Mouse (Mus musculus) left cerebral cortex, adult 9 months (tissue): ENCODE results near the gene Rasa4.
"Not testable (repeated sequence)": the region's sequence is repeated elsewhere in the genome, so short reads cannot be mapped to it uniquely, and the experiment has no call there.

Source experiments
- DNase-seq, 2 experiments: peaks; one replicate each; pipeline ENCODE4 v3.0.0; 2022; ENCODE audit warnings: low spot score in 2 of 2

Gene Rasa4

GRCm38 (mm10) chr5:136109042-136109441, 25.3 kb downstream of the Rasa4 start:
- DNase-seq: no peak

DNA sequence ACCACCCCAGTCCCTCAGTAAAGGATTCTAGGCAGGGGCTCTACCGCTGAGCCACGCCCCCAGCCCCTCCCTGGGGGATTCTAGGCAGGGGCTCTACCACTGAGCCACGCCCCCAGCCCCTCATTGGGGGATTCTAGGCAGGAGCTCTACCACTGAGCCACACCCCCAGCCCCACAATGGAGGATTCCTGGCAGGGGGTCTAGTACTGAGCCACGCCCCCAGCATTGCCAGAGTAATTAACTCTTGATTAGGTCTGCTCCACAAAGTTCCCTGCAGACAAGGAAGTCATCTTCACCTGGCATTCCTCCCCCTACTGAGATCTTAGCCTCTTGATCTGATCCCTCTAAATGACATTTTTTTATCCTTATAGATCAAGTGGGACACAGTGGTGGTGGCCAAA, 29.8 kb downstream of the Rasa4 start:
- not testable (repeated sequence) for DNase-seq

DNA sequence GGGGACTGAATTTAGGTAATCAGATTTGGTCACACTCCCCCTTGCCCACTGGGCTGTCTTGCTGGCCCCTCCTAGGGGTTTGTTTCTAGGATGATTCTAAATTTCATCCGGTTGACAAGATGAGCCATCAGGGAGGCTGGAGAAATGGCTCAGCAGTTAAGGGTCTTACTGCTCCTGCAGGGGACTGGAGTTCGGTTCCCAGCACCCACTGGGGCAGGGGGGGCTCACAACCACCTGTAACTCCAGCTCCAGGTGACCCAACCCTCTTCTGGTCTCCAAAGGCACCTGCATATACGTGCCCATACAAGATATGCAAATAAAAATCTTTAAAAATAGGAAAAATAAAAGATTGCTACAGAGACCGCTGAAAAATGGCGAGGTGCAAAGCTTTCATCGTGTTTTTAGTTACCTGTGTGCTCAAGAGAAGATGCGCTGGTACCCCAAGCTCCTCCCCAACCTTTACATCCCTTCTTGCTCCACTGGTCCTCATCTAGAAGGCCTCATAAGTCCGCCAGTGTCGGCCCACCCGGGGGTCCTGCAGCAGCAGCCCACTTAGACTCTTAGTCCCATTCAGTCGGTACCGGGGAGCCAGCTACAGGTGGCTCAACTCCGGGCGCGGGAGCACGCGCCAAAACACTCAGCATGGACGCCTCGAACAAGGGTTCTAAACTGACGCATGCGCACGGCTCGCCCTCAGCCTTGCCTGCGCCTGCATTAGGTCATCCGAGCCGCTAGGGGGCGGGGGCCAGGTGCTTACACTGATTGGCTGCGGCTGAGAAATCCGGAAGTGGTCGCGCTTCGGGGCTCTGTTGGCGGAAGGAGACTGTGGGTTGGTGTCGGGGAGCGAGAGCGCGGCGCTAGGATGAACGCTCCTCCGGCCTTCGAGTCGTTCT, 32.4 kb downstream of the Rasa4 start, which contains the start of gene Polr2j:
Gene Polr2j, plus strand, starts transcription at position 741 of the 893 bp plus-strand sequence.
- DNase-seq: peak; percentile 90 to 98

- DNase-seq: no peak
These were observed 33.0 kb downstream of the Rasa4 start for GRCm38 (mm10) chr5:136116784-136117112.

DNA sequence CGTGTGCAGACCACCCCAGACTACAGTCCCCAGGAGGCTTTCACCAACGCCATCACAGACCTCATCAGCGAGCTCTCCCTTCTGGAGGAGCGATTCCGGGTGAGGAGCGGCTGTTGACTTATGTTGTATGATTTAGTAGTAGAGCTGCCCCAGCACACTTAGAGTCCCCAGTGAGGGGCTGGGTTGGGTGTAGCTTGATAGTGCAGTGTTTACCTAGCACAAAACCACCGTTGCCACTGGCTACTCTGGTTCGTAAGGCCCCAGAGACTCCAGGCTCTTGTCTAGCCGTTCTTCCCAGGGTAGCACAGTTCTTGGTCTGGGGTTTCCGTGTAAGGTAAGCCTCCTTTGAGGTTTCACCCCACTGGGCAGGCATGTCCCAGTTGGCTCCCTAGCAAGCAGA, 38.4 kb downstream of the Rasa4 start:
- no peak for DNase-seq

DNA sequence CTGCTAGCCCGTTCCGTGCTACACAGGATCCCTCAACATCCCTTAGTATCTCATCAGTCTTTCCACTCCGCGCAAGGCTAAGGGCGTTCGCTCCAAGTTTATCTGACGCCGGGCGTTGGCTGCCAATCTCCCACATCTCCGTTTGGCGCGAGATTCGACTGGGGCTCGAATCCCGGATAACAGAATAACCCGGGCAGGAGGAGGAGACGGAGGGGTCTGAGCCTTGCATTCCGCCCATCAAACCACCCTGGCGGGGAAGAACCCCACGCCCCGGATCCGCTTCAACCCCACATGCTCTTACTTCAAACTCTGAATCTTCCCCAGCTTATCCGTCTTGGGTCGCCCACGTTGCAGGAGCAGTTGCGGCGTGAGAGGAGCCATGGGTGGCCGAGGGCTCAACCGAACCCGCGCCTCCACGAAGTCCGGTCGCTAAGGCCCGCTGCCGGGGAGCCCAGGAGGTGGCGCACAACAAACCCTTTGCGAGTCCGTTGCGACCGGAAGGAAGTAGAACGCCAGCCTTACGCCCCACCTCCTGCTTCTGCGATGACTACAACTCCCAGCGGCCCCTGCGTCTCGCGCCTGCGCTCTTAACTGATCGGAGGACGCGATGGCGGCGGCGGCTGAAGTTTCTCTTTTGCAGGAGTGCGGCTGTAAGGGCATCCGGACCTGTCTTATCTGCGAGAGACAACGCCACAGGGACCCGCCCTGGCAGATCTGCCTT, 52.0 kb downstream of the Rasa4 start, which contains the start of the genes Lrwd1 and Alkbh4:
Gene Lrwd1, minus strand, starts transcription at position 504 of the 721 bp plus-strand sequence.
Gene Alkbh4, plus strand, starts transcription at position 576 of the 721 bp plus-strand sequence.
- peak; percentile 87 to 96 for DNase-seq

- DNase-seq: no peak
These were observed 52.7 kb downstream of the Rasa4 start for GRCm38 (mm10) chr5:136136292-136136990.

DNA sequence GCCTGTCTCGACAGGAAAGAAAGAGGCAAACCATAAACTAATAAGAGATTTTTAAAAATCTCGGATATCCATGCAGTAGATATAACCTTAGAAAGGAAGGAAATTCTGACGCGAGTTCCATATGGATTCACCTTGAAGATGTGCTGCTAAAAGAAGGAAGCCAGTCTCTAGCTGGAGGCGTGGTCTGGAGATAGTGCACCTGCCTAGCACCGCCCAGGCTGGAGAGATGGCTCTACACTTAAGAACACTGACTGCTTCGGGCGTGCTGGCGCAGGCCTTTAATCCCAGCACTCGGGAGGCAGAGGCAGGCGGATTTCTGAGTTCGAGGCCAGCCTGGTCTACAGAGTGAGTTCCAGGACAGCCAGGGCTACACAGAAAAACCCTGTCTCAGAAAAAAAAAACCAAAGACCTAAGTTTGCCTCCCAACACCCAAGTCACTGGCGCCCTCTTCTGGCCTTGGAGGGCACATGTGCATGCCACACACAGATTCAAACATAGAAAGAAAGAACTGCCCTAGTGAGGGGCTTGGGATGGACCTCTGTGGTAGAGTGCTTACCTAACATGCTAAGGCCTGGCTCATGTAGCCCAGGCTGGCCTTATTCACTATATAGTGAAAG, 54.0 kb downstream of the Rasa4 start:
- DNase-seq: peak in 1 of 2 experiments; percentile 27

DNA sequence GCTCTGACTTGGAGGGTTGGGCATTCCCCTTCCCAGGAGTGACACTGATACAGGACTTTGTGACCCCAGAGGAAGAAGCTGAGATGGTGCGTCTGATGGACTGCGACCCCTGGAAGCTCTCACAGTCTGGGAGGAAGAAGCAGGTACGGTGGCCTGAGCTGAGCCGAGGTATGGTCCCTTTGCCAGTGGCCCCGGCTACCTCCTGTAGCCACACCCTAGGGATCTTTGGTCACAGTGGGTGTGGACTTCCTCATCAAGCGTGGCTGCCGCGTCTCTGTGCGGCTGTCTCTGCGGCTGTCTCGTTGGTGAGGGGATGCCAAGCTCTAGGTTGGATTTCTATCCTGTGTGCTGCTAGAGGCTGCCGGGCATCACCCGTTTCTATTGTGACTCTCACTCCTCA, 55.7 kb downstream of the Rasa4 start:
- DNase-seq: no peak

GRCm38 (mm10) chr5:136140057-136140482, 56.4 kb downstream of the Rasa4 start:
- no peak for DNase-seq

DNA sequence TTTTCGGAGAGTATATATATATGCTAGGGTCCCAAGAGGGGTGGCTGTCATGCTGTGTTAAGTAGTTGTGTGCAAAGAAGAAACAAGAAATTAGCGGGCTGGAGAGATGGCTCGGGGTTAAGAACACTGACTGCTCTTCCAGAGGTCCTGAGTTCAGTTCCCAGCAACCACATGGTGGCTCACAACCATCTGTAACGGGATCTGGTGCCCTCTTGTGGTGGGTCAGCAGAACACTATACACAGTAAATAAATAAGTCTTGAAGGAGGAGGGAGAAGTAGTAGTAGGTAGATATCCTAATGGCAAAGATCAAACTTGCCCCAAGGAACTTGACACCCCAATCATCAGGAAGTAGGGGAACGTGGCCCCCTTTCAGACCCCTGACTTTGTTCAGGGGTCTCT, 59.0 kb downstream of the Rasa4 start:
- no peak for DNase-seq

DNA sequence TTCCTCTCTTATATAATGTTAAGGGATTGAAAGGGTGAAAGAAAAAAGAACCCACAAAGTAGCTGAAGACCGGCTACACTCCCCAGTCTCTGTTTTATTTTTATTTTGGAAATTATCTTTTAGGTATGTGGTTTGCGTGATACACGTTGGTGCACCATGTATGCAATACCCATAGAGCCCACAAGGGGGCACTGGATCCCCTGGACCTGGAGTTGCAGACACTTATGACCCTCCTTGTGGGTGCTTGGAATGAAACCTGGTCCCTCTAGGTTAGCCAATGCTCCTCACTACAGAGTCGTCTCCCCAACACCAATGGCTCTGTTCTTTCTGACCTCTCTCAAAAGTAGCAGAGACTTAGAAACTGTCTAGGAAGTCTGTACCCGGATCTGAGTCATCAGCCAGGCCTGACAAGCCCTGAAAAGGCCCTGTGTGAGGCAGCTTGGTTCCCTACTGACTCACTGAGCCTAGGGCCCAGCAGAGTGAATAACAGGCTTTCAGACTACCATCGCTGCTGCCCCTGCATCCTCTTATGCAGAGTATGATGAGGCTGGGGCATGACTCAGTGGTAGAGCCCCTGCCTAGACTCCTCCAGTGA, 59.5 kb downstream of the Rasa4 start:
- no peak for DNase-seq

- no peak for DNase-seq
These were observed 61.1 kb downstream of the Rasa4 start for GRCm38 (mm10) chr5:136144606-136145430.

- no peak for DNase-seq
These were observed 63.2 kb downstream of the Rasa4 start for GRCm38 (mm10) chr5:136146936-136147335.

- no peak for DNase-seq
These were observed 64.0 kb downstream of the Rasa4 start for GRCm38 (mm10) chr5:136147704-136148103.

GRCm38 (mm10) chr5:136149134-136149576, 65.4 kb downstream of the Rasa4 start:
- not testable (repeated sequence) for DNase-seq

DNA sequence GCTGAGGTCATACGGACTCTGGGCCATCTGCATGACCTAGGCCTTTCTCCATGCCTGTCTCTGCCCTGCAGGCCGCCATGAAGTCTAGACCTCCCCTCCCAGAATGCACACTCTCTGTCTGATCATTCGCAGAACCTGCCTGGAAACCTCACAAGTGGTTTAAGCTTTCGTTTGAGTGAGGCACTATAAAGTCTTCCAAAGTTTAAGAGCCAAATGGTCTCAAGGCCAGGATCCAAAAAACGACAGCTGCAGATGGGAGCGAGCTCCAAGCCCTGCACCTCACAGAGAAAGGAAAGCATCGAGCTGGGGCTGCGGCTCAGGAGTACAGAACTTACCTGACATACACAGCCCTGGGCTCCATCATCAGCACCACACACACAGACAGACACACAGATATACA, 68.6 kb downstream of the Rasa4 start:
- DNase-seq: no peak

- DNase-seq: no peak
These were observed 71.7 kb downstream of the Rasa4 start for GRCm38 (mm10) chr5:136155399-136155798.

DNA sequence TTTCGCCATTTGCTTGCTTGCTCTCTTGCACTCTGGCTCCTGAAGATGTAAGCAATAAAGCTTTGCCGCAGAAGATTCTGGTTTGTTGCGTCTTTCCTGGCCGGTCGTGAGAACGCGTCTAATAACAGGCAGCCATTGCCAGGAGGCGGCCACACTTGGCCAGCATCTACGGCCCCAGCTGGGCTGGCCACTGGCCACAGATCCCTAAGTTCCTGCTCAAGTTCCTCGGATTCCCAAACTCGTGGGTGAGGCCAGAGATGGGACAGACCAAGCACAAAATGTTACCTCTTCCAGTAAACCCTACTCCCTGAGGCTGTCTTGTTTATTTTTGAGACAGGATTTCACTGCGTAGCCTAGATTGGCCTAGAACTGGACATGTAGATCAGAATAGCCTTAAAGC, 76.4 kb downstream of the Rasa4 start:
- DNase-seq: not testable (repeated sequence)
